Mouse (Mus musculus) lung, postnatal 0 days (tissue): Measurements from ENCODE around the gene Nrd1.

Experiments
- CTCF ChIP-seq: IDR thresholded peaks from 2 replicates; pipeline ENCODE4 v1.5.1; 2016; ENCODE audit warnings: antibody characterized with exemption, mild to moderate bottlenecking
- EP300 ChIP-seq: IDR thresholded peaks from 2 replicates; pipeline ENCODE4 v1.6.1; 2016; ENCODE audit warnings: antibody characterized with exemption, mild to moderate bottlenecking, control low read depth

DNA sequence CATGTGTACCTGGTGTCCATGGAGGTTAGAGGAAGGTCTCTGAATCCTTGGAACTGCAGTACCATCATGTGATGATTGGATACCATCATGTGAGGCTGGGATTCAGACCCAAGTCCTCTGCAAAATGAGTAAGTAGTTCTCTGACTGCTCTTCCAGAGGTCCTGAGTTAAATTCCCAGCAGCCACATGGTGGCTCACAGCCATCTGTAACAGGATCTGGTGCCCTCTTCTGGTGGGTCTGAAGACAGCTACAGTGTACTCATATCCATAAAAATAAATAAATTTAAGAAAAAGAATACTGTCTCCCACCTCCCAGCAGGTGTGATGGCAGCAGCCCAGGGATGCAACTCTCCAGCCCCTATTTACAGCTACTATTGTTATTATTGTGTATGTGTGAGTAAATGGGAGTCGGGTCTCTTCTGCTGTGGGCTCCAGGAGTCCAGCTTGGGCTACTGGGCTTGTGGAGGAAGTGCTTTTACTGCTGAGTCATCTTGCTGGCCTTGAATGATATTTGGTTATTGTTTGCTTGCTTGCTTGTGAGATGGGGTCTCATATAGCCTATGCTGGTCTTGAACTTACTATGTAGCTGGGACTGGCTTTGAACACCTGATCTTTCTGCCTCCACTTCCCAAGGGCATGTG is 13.5 kb upstream of the Nrd1 start:
- TF ChIP-seq CTCF, result no peak; the same call in 1 of the 2 replicates
- no peak for TF ChIP-seq EP300
